Mouse (Mus musculus): ENCODE results near the gene Slc16a12.

The Slc16a12 gene

DNA sequence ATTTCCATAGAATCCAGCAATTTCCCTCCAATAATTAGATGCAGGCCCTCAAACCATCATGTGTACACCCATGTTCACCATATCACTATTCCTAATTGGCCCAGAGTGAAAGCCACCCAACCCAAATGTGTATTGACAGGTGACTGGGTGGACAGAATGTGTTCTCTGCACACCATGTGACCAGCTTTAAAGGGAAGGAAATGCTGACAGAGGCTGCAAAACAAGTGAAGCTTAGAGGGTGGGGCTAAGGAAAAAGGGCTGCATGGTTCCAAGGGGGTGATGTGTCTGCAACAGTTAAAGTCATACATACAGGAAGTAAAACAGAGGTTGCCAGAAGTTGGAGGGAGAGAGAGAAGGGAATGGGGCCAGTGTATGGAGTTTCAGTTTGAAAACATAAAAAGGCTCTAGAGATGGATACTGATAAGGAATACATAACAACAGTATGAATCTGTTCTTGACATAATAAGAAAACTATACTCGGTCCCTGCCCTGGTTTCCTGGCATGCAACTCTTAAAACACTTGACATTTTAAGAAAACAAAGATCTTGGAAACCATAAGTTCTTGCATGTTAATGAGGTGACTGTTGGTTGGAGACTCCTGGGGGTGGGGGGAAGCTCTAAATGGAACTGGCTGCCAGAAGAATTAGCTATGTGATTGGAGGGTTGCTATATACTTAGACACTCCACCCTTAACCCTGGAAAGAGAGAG is 20.7 kb downstream of the Slc16a12 start:
- DNase-seq (ENCODE audit: low spot score): no peak

- no peak for DNase-seq (ENCODE audit: low spot score)
Measured at GRCm38 (mm10) chr19:34725418-34725817, 21.7 kb downstream of the Slc16a12 start.

GRCm38 (mm10) chr19:34724598-34724997 is 22.5 kb downstream of the Slc16a12 start:
- DNase-seq (ENCODE audit: low spot score): no peak

- DNase-seq (ENCODE audit: low spot score): no peak
Measured at GRCm38 (mm10) chr19:34722541-34722940, 24.5 kb downstream of the Slc16a12 start.

DNA sequence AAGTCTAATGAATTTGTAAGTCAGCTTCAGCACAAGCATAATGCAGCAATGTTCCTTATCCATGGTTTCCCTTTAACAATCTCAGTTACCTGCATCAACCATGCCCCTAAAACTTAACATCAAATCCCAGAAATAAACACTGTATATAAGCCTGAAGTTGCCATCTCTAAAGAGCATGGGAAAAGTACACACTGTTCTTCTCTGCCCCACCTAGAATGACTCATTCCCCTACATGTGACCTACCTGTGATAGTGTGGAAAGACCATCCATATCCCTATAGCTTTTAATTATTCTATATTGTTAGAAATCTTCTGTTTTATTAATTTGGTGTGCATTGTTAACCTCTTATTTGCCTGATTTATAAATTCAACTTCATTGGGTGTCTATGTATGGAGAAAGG is 27.0 kb downstream of the Slc16a12 start:
- DNase-seq (ENCODE audit: low spot score): no peak

DNA sequence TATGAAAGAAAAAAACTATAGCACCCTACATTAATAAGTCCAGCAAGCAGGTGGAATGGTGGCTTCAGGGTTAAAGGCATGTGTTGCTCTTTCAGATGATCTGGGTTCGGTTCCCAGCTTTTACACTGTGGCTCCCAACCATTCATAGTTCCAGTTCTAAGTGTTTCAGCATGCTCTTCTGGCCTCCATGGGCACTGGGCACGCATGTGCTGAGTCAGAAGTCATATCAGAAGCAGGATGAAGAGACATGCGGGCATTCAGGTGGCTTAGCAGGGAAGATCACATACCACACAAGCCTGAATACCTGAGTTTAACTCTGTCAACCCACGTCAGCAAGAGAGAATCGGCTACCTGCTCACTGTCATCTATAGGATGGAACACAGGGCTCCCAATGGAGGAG is 28.1 kb downstream of the Slc16a12 start:
- no peak for DNase-seq (ENCODE audit: low spot score)

DNA sequence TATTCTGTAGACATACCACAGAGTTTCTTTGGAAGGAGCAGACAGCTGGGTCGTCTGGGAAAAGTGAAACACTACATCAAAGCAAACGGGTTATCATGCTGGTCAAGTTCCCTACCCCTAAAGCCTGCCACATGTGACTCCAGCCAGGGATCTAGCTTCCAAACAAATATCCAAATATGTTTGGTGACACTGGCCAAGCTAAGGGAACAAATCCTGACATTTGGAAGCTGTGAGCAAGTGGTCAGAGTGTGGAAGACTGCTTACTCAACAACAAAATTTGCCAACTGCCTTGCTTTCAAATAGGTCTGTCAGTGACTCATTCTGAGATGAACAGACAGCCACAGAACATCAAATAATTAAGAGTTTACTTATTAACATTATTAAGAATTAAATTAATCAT is 28.6 kb downstream of the Slc16a12 start:
- DNase-seq (ENCODE audit: low spot score): peak; percentile 20

DNA sequence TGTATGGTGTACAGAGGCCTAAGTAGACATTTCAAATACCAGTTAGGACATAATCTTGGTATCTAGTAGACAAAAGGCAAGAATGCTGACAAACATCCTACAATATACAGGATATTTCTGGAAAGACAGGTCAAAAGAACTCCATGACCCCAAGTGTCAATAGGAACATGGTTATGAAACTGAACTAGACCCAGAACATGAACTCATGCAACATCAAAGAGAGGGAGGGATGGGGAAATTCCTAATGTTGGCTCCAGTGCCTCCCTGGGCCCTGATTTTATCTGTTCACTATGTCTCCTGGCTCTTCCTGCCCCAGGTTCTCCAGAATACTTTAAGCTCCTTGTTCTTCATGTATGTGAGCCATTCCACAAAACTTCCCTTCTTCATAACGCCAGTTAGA is 31.2 kb downstream of the Slc16a12 start:
- DNase-seq (ENCODE audit: low spot score): no peak

GRCm38 (mm10) chr19:34714250-34714666 is 32.8 kb downstream of the Slc16a12 start:
- DNase-seq (ENCODE audit: low spot score): no peak

- DNase-seq (ENCODE audit: low spot score): no peak
Measured at GRCm38 (mm10) chr19:34712050-34712449, 35.0 kb downstream of the Slc16a12 start.

DNA sequence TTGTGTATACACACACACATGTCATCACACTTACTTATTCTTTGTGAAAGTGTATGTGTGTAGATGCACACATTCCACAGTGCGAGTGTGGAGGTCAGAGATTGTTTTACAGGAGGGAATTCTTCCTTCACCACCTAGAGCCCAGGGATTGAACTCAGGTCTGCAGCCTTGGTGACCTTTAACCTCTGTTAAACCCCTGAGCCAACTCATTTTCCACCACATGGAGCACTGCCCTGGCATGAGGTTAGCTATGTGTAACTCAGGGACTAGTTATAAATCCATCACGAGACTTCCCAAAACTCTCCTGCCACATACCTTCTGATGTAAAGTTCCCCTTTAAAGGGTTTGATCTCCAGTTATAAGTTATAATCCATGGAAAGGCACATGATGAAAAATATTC is 38.9 kb downstream of the Slc16a12 start:
- no peak for DNase-seq (ENCODE audit: low spot score)

DNA sequence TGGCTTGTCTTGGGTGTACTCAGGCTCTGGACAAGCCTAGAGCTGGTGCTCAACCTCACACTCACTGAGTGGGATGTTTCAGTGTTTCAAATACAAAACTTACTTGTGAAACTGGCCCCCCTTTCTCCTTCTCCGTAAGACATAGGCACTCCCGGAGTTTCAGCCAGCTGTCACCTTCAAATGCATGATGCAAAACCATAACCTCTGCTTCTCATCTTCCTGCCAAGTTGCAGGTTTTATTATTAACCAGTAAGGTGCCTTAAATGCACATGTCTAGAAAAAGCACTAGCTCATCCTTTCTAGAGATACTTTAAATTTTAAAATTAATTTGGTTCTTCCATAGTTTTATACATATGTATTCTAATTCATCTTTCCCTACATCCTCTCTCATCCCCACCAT is 39.5 kb downstream of the Slc16a12 start:
- no peak for DNase-seq (ENCODE audit: low spot score)

DNA sequence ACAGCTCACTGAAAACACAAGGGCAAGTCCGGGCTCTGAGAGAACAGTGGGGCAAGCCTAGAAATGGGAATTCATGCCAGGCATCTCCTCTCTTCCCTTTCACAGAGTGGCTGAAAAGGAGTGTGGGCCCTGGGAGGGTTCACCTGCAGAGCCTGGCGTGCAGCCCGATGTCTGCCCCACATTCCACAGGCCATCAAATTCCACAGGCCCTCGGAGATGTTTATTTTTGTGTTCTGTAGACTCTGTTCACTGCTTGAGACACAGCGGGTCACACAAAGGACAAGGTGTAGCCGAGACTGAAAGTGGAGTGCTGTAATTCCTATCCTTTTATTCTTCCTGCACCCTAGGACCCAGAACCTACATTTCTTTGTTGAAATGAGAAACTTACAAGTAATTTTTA is 40.8 kb downstream of the Slc16a12 start:
- DNase-seq (ENCODE audit: low spot score): no peak

DNA sequence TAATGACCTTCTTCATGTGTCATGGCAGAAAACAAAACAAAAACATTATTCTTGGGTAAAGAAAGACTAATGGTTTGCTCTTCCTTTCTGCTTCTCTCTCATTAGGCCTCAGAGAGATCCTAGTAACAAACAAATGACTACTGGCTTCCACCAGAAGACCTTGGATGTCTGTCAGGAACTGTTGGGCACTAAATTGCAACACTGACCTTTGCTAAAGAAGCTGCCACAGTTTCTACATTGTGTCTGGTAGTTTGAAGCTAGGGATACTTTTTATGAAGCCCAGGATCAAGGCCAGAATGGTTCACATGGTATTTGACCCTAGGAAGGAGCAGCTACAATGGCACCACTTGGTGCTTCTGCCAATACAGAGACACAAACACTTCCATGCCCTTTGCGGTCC is 41.9 kb downstream of the Slc16a12 start:
- peak; percentile 81 for DNase-seq (ENCODE audit: low spot score)

DNA sequence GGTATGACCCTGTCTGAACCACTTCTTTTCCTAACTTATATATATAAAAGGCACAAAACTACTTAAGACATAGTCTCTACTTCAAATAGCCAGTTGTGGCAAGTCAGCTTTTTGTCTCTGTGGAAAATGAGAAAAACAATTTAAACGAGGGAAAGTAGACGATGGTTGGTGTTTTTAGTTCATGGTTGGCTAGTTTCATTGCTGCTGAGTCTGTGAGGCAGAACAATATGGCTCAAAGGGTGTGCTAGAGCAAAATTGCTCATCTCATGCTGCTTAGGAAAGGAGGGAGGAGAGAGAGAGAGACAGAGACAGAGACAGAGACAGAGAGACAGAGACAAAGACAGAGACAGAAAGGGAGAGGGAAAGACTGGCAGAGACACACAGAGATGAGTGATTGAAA is 47.8 kb downstream of the Slc16a12 start:
- DNase-seq (ENCODE audit: low spot score): no peak

- no peak for DNase-seq (ENCODE audit: low spot score)
Measured at GRCm38 (mm10) chr19:34698852-34699251, 48.2 kb downstream of the Slc16a12 start.

GRCm38 (mm10) chr19:34698432-34698831 is 48.7 kb downstream of the Slc16a12 start:
- no peak for DNase-seq (ENCODE audit: low spot score)

GRCm38 (mm10) chr19:34697461-34697860 is 49.6 kb downstream of the Slc16a12 start:
- DNase-seq (ENCODE audit: low spot score): no peak

- DNase-seq (ENCODE audit: low spot score): no peak
Measured at GRCm38 (mm10) chr19:34696352-34696986, 50.6 kb downstream of the Slc16a12 start.

GRCm38 (mm10) chr19:34691402-34691801 is 55.7 kb downstream of the Slc16a12 start:
- no peak for DNase-seq (ENCODE audit: low spot score)

GRCm38 (mm10) chr19:34685530-34685929 is 61.6 kb downstream of the Slc16a12 start:
- DNase-seq (ENCODE audit: low spot score): no peak

- DNase-seq (ENCODE audit: low spot score): peak; percentile 84
Measured at GRCm38 (mm10) chr19:34684857-34685256, 62.2 kb downstream of the Slc16a12 start.

- DNase-seq (ENCODE audit: low spot score): no peak
Measured at GRCm38 (mm10) chr19:34678428-34678827, 68.7 kb downstream of the Slc16a12 start.

DNA sequence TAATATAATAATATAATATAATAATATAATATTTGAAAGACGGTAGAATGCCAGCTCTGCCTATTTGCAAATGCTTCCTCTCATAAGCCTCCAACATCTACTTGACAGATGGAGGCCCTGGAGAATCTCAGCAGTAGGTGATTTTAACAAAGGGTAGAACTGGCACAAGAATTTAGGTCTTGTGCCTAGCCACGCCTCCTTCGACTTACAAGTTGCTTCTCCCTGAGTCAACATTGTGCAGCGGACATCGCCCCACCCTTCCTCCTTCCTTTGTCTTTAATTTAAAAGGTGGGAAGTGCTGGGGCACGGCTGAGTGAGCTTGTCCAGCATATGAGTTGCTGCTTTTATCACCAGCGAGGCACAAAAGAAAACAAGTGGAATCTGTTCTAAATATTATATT is 73.6 kb downstream of the Slc16a12 start:
- DNase-seq (ENCODE audit: low spot score): no peak

Measured in adipocyte (in vitro differentiated cells).